Mouse (Mus musculus) granulocyte monocyte progenitor cell, adult 5-6 weeks (primary cell): ENCODE measurements around the gene Hacl1. TPM values are rescaled to one million over a fixed set of nuclear protein-coding genes. Genes with fewer than 3 reads are reported as not detected.
"Not testable (repeated sequence)": the region's sequence is repeated elsewhere in the genome, so short reads cannot be mapped to it uniquely, and the experiment has no call there.

ENCODE experiments used
- ATAC-seq: replicated peaks from 2 replicates; pipeline ENCODE4 v1.8.0; 2016; ENCODE audit warnings: mild to moderate bottlenecking, moderate TSS enrichment, inconsistent platforms; ENCODE audit not compliant: poor library complexity, severe bottlenecking
- total RNA-seq, 2 experiments: library from RNA; stranded (forward) in 1 of 2; stranded (reverse) in 1 of 2; fragments of 200-712, 200-1000 nt in 1 of 2; fragments of >200 nt in 1 of 2; fragmentation: Nextera tagmentation in 1 of 2; gene quantifications; 2 replicates each; pipeline ENCODE4 v1.2.3; 2014 to 2017

Gene Hacl1
- total RNA-seq, 2 experiments from 2014 or later, result 6.0 to 24.1 TPM

DNA sequence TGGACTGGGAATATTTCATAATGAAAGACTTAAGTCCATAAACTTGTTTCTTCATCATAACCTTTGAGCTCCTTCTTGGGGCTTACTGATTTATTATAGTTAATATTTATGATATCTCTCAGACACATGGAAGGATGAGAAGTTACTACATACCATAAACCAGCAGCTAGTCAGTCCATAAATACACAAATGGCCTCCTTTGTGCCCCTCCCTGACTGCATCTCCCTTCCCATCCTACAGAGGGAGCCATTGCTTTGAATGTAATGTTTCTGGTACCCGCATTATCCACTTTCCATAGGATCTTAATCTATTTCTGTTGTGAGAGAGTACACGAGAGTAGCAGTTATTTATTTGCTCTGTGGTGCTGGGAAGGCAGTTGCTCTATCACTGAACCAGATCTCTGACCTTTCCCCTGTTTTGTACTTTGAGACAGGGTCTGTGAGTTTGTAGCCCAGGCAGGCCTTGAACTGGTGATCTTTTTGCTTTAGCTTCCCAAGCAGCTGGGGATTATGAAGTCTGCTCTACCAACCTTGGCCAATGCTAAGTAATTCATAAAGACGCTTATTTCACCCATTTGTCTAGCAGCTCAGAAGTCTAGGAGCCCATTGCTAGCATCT is 4.0 kb upstream of the Hacl1 start:
- peak; percentile 25; the same call in 1 of the 2 replicates for ATAC-seq

- ATAC-seq, result no peak
These were observed 3.2 kb upstream of the Hacl1 start for GRCm38 (mm10) chr14:31644183-31644830.

- no peak; the same call in 1 of the 2 replicates for ATAC-seq
These were observed 545 bp upstream of the Hacl1 start for GRCm38 (mm10) chr14:31641506-31642155.

DNA sequence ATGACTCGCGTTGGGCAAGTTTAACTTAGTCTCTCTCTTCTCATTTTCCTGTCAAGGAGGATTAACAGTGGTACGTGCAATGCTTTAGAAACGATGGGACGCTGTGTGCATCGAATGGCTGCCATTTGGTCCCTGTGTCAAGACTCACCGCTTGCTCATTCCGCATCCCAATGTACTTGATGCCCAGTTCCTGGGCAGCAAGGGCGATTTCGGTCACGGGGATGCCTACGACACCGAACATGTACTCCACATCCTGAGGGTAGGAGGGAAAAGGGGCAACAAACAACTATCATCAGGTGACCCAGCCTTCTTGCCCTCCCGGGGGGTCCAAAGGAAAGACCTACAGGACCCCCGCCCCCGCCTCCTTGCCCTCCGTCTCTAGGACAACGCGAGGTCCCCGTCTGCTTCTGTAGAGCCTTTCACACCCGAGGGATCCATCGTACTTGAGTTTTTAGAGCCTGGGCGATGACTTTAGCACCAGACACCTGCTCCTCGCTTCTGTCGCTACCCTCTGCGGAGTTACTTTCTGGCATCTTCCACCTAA is 668 bp downstream of the Hacl1 start, which contains the start of gene Gm49387:
Gene Gm49387, minus strand, starts transcription at position 533 of the 544 bp plus-strand sequence.
- ATAC-seq, result peak; percentile 7; the same call in 1 of the 2 replicates

DNA sequence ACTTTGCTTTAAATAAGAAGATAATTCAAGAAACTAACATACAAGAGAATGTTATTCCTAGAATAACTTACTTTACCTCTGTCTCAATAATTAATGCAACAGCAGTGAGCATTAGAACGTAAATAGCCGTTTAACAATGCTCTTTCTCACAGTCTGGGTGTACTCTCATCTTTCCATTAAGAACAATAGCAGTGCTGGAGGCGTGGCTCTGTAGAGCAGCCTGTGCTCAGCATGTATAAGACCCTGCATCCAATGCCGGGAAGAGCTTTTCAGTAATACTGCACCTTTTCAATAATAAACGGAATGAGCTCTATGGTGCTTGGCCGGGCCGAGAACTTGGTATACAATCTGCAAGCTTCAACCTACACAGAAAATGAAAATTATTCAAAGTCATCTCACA is 10.4 kb downstream of the Hacl1 start:
- ATAC-seq, result no peak

- no peak for ATAC-seq
These were observed 18.3 kb downstream of the Hacl1 start for GRCm38 (mm10) chr14:31622748-31623147.

DNA sequence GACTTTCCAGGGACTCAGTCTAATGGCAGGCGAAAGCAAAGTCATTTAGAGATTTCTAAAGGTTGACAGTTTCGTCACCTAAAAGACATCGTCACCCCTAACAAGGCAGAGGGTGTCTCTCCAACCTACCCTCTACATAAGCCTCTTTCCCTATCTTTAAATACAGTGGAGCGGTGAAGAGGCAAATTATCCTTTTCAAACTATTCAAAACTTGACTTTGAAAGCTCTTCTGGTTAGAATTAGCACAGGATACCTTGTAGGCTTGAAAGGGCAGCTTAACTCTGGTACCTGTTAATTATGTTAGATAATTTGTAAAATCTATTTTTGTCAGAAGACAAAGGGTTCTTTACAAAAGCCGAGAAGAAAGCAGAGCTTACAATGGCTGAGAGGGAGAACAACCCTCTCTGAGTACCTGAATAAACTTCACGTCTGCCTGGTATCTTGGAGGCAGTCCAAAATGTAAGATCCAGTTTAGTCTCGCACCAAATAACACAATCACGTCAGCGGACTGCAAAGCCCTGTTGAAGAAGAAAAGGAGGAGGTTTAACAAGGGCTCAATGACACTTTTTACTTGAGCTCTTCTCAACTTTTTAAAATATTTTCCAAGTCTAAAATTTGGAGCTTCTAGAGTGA is 20.4 kb downstream of the Hacl1 start:
- ATAC-seq, result no peak

- ATAC-seq, result peak; percentile 92
These were observed 23.1 kb downstream of the Hacl1 start for GRCm38 (mm10) chr14:31617997-31618396.

- ATAC-seq, result no peak
These were observed 23.9 kb downstream of the Hacl1 start for GRCm38 (mm10) chr14:31617204-31617603.

DNA sequence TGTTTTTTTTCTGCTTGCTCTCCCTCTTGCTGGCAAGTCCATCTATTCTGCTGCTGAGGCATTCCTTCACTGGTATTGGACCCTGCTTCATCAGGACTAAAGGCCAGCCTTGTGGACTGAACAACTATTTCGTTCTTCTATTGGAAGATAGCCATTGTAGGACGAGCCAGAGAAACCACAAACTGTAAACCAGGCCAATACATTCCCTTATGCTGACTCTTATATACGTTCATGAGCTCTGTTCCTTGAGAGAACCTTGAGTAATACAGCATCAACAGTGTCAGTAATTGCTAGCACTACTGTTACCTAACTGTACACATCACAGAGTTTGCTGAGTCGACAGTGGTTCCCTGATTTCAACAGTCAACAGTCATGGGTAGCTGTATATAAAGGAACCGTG is 27.4 kb downstream of the Hacl1 start:
- ATAC-seq, result peak; percentile 48

GRCm38 (mm10) chr14:31611986-31612385 is 29.1 kb downstream of the Hacl1 start:
- ATAC-seq, result peak; percentile 39; the same call in 1 of the 2 replicates

GRCm38 (mm10) chr14:31605514-31605913 is 35.6 kb downstream of the Hacl1 start:
- ATAC-seq, result no peak

- ATAC-seq, result no peak
These were observed 36.2 kb downstream of the Hacl1 start for GRCm38 (mm10) chr14:31604916-31605315.

GRCm38 (mm10) chr14:31602616-31602979 is 38.5 kb downstream of the Hacl1 start:
- ATAC-seq, result not testable (repeated sequence)

- no peak for ATAC-seq
These were observed 39.0 kb downstream of the Hacl1 start for GRCm38 (mm10) chr14:31601908-31602615.

GRCm38 (mm10) chr14:31597446-31597845 is 43.6 kb downstream of the Hacl1 start:
- ATAC-seq, result peak; percentile 50

GRCm38 (mm10) chr14:31596408-31596807 is 44.7 kb downstream of the Hacl1 start:
- peak; percentile 86 for ATAC-seq

- ATAC-seq, result no peak
These were observed 46.4 kb downstream of the Hacl1 start for GRCm38 (mm10) chr14:31594693-31595092.

DNA sequence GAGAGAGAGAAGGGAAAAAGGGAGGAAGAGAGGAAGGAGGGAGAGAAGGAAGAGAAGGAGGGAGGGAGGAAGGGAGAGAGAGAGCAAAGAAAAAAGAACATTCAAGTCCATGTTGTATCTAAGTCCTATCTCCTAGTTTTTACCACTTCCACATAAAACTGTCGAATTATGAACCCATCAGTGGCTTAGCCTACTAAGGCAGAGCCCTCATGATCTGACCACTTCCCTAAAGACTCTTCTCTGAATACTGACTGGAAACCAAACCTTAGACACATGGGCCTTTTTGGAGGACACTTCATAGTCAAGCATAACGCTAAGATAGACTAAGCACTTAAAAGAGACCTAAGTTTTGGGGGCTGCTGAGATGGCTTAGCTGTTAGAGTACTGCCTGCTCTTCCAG is 48.0 kb downstream of the Hacl1 start:
- peak; percentile 70 for ATAC-seq

DNA sequence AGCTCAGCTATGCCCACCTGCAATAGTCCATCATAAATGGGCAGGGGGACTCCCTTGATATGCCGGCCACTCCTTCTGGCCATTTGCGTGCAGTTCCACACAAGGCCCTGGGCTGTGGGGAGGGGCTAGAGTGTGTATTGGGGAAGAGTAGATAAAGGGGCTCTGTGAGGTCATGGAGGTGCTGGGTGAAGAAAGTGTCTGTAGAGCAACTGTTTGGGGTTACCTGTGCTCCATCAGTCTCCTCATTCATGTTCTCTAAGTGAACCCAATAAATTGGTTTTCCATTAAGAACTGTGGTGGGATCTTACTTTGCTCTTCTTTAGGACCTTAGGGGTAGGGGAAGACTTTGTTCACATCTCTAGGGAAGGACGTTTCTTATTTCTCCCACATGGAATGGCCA is 49.8 kb downstream of the Hacl1 start, which contains the start of gene Colq:
Gene Colq, minus strand, starts transcription at position 101 of the 400 bp plus-strand sequence.
- no peak for ATAC-seq
